Mouse (Mus musculus) G1E (cell line): ENCODE measurements around the gene Gnao1.

Experiments used
- CTCF ChIP-seq: IDR thresholded peaks from 2 replicates; pipeline ENCODE4 v1.5.1; 2012; ENCODE audit warnings: low read depth, low read length, inconsistent platforms, mixed read lengths
- POLR2AphosphoS5 ChIP-seq: IDR thresholded peaks from 2 replicates; pipeline ENCODE4 v1.6.1; 2012; ENCODE audit warnings: low read depth, low read length, inconsistent platforms; ENCODE audit not compliant: insufficient replicate concordance

GRCm38 (mm10) chr8:93809686-93810027 is at the start of gene Gnao1:
- TF ChIP-seq CTCF = no peak
- TF ChIP-seq POLR2AphosphoS5 = no peak
